Mouse (Mus musculus): Measurements from ENCODE around the gene Pde3b. TPM values are rescaled to one million over a fixed set of nuclear protein-coding genes. Genes with fewer than 3 reads are reported as not detected.

The Pde3b gene
- polyA plus RNA-seq, 1 experiment from 2014 or later = 4.8 TPM

DNA sequence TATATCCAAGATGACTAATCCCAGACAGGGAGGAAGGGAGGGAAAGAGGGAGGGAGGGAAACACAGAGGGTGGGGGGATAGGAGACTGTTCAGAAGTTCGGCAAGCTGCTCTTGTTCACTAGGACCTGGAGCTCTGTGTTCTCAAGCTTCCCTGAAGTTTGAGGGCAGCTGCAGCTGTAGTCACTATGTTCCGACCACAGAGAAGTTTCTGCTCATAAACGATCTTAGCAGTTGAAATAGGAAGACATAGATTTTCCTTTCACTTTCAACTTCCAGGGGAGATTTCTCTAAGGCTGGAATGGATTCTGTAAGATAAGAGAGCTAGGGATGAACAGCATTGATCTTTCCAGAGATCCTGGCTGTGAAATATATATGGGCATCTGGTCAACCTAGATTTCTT lies 161.8 kb downstream of the Pde3b start:
- WGBS = 69% methylated on average over 3 of the region's 3 CpGs
- Histone ChIP-seq H3K27me3 (no peaks in the 10 kb centered on the region), H3K36me3 (no peaks in the 10 kb centered on the region), H3K4me3 (no peak overlapping the region), H3K9me3 (no peaks in the 10 kb centered on the region), H3K4me1 (no peaks in the 10 kb centered on the region), H3K4me2 (no peak overlapping the region), H3K27ac (no peak overlapping the region), H3K9ac (no peak overlapping the region)
- no peak for ATAC-seq (ENCODE audit: insufficient number of reproducible peaks, insufficient read depth, low FRiP score, low TSS enrichment, low read depth)

DNA sequence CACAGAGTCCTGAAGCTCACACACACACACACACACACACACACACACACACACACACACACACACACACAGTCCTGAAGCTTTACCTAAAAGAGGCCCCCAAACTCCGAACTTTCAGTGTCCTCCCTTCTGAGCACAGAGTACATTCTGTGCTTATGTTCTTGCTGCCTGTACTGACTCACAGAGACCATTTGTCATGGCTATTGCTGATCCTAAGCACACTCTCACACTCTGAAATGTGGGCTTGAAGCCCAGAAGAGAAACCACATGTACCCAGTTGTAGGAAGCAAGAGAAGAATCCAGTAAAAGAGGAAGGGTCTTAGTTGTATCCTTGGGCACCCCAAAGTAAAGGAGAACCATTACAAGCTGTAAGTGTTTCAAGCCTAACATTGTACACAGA lies 162.6 kb downstream of the Pde3b start:
- H3K36me3 ChIP-seq = no peaks in the 10 kb centered on the region
- no peaks in the 10 kb centered on the region for H3K4me1 ChIP-seq
- no peaks in the 10 kb centered on the region for H3K9me3 ChIP-seq
- no peak overlapping the region for H3K4me3 ChIP-seq
- no peaks in the 10 kb centered on the region for H3K27me3 ChIP-seq
- no peak overlapping the region for H3K4me2 ChIP-seq
- H3K9ac ChIP-seq = no peak overlapping the region
- ATAC-seq (ENCODE audit: insufficient number of reproducible peaks, insufficient read depth, low FRiP score, low TSS enrichment, low read depth) = no peak
- no peak overlapping the region for H3K27ac ChIP-seq
- 77% methylated on average over 1 of the region's 1 CpGs for WGBS

DNA sequence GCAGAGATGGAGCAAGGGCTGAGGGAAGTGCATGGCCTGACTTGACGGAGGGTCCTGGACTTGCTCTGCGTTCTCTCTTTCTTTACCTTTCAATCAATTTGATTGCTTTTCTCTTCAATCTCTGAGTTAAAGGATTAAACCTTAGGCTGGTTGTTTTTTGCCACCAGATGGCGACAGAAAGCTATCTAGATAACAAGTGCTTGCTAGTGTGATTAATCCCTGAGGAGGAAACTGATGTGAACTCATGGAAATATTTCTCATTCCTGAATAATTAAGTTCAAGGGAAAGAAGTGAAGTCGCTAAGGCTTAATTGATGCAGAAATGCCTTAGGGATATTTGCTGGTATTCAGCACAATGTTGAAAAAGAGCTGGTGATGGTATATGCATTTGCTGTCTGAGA lies 165.3 kb downstream of the Pde3b start:
- ATAC-seq (ENCODE audit: insufficient number of reproducible peaks, insufficient read depth, low FRiP score, low TSS enrichment, low read depth) = no peak
- WGBS = 7% methylated on average over 4 of the region's 4 CpGs
- H3K9ac ChIP-seq = no peak overlapping the region

DNA sequence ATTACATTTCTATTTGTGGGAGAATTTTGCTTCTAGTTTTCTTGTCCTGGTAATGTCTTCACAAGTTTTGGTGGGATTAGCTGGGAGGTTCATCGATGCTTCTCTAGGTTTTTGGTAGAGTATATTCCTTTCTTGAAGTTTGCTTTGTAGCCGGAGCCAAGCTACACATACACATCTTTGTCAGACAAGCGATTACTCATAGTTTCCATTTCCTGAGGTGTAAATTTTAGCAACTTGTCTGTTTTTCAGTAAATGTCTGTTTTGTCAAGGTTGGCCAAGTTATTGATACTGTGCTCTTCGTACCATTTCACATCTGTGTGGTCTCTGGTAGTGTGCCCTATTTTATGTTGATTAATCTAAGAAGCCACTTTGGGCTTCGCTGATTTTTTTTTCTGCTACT lies 166.1 kb downstream of the Pde3b start:
- H3K9ac ChIP-seq = no peak overlapping the region
- H3K4me3 ChIP-seq = no peak overlapping the region
- H3K27me3 ChIP-seq = no peaks in the 10 kb centered on the region
- no peak overlapping the region for H3K27ac ChIP-seq
- no peaks in the 10 kb centered on the region for H3K4me1 ChIP-seq
- H3K36me3 ChIP-seq = no peaks in the 10 kb centered on the region
- H3K4me2 ChIP-seq = no peak overlapping the region
- WGBS = 82% methylated on average over 5 of the region's 5 CpGs
- H3K9me3 ChIP-seq = no peaks in the 10 kb centered on the region
- ATAC-seq (ENCODE audit: insufficient number of reproducible peaks, insufficient read depth, low FRiP score, low TSS enrichment, low read depth) = no peak

More for the DNA sequence above, 165.3 kb downstream of the Pde3b start:
- H3K4me2 ChIP-seq = no peak overlapping the region
- no peaks in the 10 kb centered on the region for H3K4me1 ChIP-seq
- no peaks in the 10 kb centered on the region for H3K27me3 ChIP-seq
- no peaks in the 10 kb centered on the region for H3K36me3 ChIP-seq
- no peak overlapping the region for H3K27ac ChIP-seq
- no peaks in the 10 kb centered on the region for H3K9me3 ChIP-seq
- H3K4me3 ChIP-seq = no peak overlapping the region

DNA sequence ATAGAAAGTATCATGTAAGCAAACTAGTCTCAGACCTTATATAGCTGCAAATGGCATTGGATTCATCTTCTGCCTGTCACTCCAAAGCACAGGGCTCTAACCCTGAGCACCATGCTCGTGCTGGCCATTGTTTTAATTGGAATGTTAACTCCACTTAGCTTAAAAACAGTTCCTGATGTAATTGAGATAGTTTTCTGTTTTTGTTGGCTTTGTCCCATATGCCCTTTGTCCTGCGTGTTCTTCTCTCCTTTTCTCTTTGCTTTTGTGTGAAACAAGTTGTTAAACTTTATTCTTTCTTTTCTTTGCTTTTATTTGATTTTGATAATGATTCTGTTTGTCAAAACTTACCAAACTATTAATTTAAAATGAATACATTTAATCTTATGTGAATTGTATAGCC lies 167.4 kb downstream of the Pde3b start:
- no peaks in the 10 kb centered on the region for H3K4me1 ChIP-seq
- no peak overlapping the region for H3K9ac ChIP-seq
- no peaks in the 10 kb centered on the region for H3K27me3 ChIP-seq
- no peaks in the 10 kb centered on the region for H3K36me3 ChIP-seq
- no peak overlapping the region for H3K4me3 ChIP-seq
- no peak for ATAC-seq (ENCODE audit: insufficient number of reproducible peaks, insufficient read depth, low FRiP score, low TSS enrichment, low read depth)
- WGBS = 47% methylated on average over 2 of the region's 2 CpGs
- H3K9me3 ChIP-seq = no peaks in the 10 kb centered on the region
- H3K4me2 ChIP-seq = no peak overlapping the region
- H3K27ac ChIP-seq = no peak overlapping the region

Other genes with a start within 250 kb of the Pde3b start
- gene Copb1, start 160.6 kb upstream of the Pde3b start, polyA plus RNA-seq (2015; fragmentation: Nextera tagmentation; extraction: Ambion mirVana) = 123 and 133 TPM in 2 replicates
- gene Psma1, start 139.2 kb upstream of the Pde3b start, polyA plus RNA-seq (2015; fragmentation: Nextera tagmentation; extraction: Ambion mirVana) = 394 and 409 TPM in 2 replicates
- gene Cyp2r1, start 147.7 kb downstream of the Pde3b start, polyA plus RNA-seq (2015; fragmentation: Nextera tagmentation; extraction: Ambion mirVana) = 2.7 and 3.6 TPM in 2 replicates
- gene Calca, start 221.1 kb downstream of the Pde3b start, polyA plus RNA-seq (2015; fragmentation: Nextera tagmentation; extraction: Ambion mirVana) = 7.7 and 10.0 TPM in 2 replicates